Comparison of ENCODE assay signal across 8 mouse cellular contexts in the genomic region with DNA sequence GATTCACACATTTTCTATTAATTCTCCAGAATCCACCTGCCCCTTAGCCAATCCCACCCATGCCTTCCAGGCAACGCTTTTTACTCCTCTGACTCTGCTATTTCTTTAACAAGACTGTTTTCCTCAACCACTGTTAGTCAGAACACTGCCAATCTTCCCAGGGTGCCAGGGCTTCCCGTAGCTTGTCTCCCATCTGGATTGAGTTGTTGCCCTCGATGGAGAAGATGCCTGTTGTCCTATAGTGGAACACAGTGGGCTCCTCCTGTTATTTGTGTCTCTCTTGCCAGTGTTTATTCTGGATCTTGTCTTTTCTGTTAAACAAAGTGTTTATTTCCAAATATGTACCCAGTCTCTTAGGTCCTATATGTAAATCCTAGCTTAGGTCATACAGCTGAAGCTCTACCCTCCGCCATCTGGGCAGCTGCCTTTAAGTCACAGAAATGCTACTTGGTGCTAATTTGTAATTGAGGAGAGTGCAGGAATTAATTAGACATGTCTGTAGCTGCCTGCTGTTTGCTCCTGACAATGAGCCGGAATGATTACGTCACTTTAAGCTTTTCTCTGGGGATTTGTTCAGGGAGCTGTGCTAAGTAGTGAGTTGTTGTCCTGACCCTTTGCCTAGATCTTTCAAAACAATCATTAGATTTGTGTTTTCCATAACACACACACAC.
DNase-seq lines count a peak whose midpoint lies in the region; ATAC-seq and TF ChIP-seq lines count a peak whose summit lies in the region.

No protein-coding gene starts in this region.

- H3K27ac ChIP-seq in forebrain, embryonic 15.5 days (replicated peaks), result peak overlapping the region; percentile 39
- no peak overlapping the region for H3K27ac ChIP-seq in midbrain, embryonic 16.5 days (ENCODE audit: low read length)

- ATAC-seq in forebrain, embryonic 15.5 days (replicated peaks), result peak; percentile 87
- peak; percentile 76 for ATAC-seq in midbrain, embryonic 16.5 days

- no peak for TF ChIP-seq CTCF in brain, embryonic 14.5 days (IDR thresholded peaks at IDR 0.05; ENCODE audit: borderline replicate concordance, extremely low read depth, insufficient read depth, insufficient read length)

- H3K9me3 ChIP-seq in forebrain, embryonic 15.5 days, result no peaks in the 10 kb centered on the region
- no peaks in the 10 kb centered on the region for H3K9me3 ChIP-seq in midbrain, embryonic 16.5 days (replicated peaks; ENCODE audit: control insufficient read depth, low read length, poor library complexity, severe bottlenecking)

- WGBS in forebrain, embryonic 15.5 days, result 11% methylated on average over 6 of the region's 6 CpGs
- 28% methylated on average over 6 of the region's 6 CpGs for WGBS in midbrain, embryonic 16.5 days

- TF ChIP-seq POLR2A in brain, embryonic 14.5 days (IDR thresholded peaks at IDR 0.05; ENCODE audit: borderline replicate concordance, extremely low read depth, insufficient read depth, insufficient read length, poor library complexity, severe bottlenecking), result no peak

- H3K4me3 ChIP-seq in forebrain, embryonic 15.5 days, result no peak overlapping the region
- H3K4me3 ChIP-seq in midbrain, embryonic 16.5 days (ENCODE audit: low read depth, low read length), result no peak overlapping the region

- peak; percentile 13 to 38 for DNase-seq in heart, adult 9 months (ENCODE audit: low spot score in 2 of 2)
- no peak for DNase-seq in heart, postnatal 4 days
- DNase-seq in brain, embryonic 14.5 days (ENCODE audit: low read depth), result peak; percentile 95
- DNase-seq in right cerebral cortex, postnatal 25 days, result no peak
- no peak for DNase-seq in cerebellum, adult 11-12 months
- no peak for DNase-seq in cerebellum, postnatal 14 days

- no peak overlapping the region for H3K4me2 ChIP-seq in forebrain, embryonic 15.5 days (replicated peaks)
- H3K4me2 ChIP-seq in midbrain, embryonic 16.5 days (ENCODE audit: low read length), result no peak overlapping the region

- no peaks in the 10 kb centered on the region for H3K27me3 ChIP-seq in forebrain, embryonic 15.5 days
- H3K27me3 ChIP-seq in midbrain, embryonic 16.5 days (ENCODE audit: control insufficient read depth, insufficient read depth, low read depth, low read length), result no peaks in the 10 kb centered on the region

- H3K4me1 ChIP-seq in forebrain, embryonic 15.5 days, result peaks cover 17% of the 10 kb centered on the region
- peaks cover 5% of the 10 kb centered on the region; the same call in 1 of the 2 replicates for H3K4me1 ChIP-seq in midbrain, embryonic 16.5 days (ENCODE audit: control insufficient read depth, insufficient read depth, low read length)

- no peak overlapping the region for H3K9ac ChIP-seq in forebrain, embryonic 15.5 days (replicated peaks)
- peak overlapping the region; percentile 32; the same call in 1 of the 2 replicates for H3K9ac ChIP-seq in midbrain, embryonic 16.5 days (ENCODE audit: low read depth, low read length)

- H3K36me3 ChIP-seq in forebrain, embryonic 15.5 days, result no peaks in the 10 kb centered on the region
- H3K36me3 ChIP-seq in midbrain, embryonic 16.5 days (ENCODE audit: control insufficient read depth, insufficient read depth, low read length), result no peaks in the 10 kb centered on the region

Comparison
In these comparisons a context has a peak if more than half of its experiments do, and no peak if none do; other contexts are left out.
1. DNase-seq: peak in heart, adult 9 months (2 of 2) and brain, embryonic 14.5 days (single experiment); none in heart, postnatal 4 days (single experiment), right cerebral cortex, postnatal 25 days (single experiment), cerebellum, adult 11-12 months (single experiment) and cerebellum, postnatal 14 days (0 of 2).